Mouse (Mus musculus) Patski (cell line): ENCODE measurements around the gene Klhdc10. TPM values are rescaled to one million over a fixed set of nuclear protein-coding genes. Genes with fewer than 3 reads are reported as not detected.

Experiments
- ATAC-seq: fragments of 100-300 bp; one replicate; pipeline ENCODE4 v1.8.0; 2021
- CTCF ChIA-PET: fragments of 350-600 bp; sonication (Branson Sonifier 250); formaldehyde crosslinking; loops from one replicate; lab custom pipeline; 2022; ENCODE audit warnings: inconsistent platforms; lab: Charles Lee
- POLR2A ChIA-PET: fragments of 350-600 bp; sonication (Branson Sonifier 250); formaldehyde crosslinking; loops from one replicate; lab custom pipeline; 2022; ENCODE audit warnings: antibody characterized with exemption, inconsistent platforms; lab: Charles Lee
- DNase-seq: peaks from one replicate; pipeline ENCODE4 v3.0.0-alpha.2; 2011; ENCODE audit warnings: low read depth, low spot score
- H3K27me3 ChIP-seq: fragments of 371-371 bp; one replicate; pipeline ENCODE4 v1.5.1; 2021
- CTCF ChIP-seq: fragments of 100-300 bp; IDR thresholded peaks from one replicate; pipeline ENCODE4 v1.5.1; 2021
- in situ Hi-C: fragments of 300-500 bp; cut with MboI; formaldehyde crosslinking; loops from 3 replicates; pipeline ENCODE4 v1.11.1; 2018; ENCODE audit warnings: low pct_unique_long_range_greater_than_20kb, mixed read lengths
- polyA plus RNA-seq: library from polyadenylated mRNA; unstranded; gene quantifications from one replicate; pipeline ENCODE4 v1.2.3, GENCODE M21; 2021

Klhdc10 gene
- polyA plus RNA-seq = 78.8 TPM

DNA sequence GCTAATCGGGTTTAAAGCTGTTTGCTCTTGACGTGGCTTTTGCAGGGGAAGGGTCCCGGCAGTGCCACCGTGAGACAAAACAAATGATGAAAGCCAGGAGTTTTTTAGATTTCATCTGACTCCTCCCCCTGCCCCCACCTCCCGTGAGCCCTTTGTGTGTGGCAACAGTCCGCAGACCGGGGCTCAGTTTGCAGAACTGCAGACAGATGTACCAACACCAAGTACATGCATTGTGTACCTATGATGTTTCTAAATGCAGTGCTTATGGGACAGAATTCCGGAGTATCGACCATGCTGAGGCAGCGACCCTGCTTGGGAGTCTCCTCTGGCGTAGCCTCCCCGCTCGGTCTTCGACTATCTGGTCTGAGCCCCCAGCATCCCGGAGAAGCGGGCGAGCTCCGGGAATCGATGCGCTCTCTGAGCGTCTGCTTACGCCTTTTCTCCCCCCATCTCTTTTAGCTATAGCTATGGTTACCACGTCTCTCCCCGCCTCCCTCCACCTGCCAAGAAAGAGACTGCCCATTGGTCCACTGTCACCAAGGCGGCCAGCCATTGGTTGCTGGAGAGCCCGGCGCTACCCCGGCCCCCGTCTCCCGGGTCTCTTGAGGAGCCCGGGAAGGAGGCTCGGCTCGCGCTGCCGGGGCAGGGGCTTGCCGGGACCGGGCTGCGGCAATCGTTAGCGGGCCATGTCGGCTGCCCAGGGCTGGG, at the start of gene Klhdc10:
Gene Klhdc10 (plus strand): TSS at position 561 of the 708 bp plus-strand sequence.
- CTCF ChIA-PET = interaction anchor here (1.4 to 1.5 kb wide), 2 partner anchors 16 to 67 kb away, joined by 3 read pairs; no protein-coding TSS in a partner anchor
- H3K27me3 ChIP-seq = no peaks in the 10 kb centered on the region
- POLR2A ChIA-PET = interaction anchor here (1.7 to 2.0 kb wide), 2 partner anchors 11 to 68 kb away, joined by 7 to 8 read pairs; partner anchors contain the start of gene Zc3hc1
- ATAC-seq = peak; percentile 92
- in situ Hi-C loops = loop anchor here (5.0 to 10.0 kb wide), 3 partner anchors 63 to 633 kb away; no protein-coding TSS in a partner anchor
- TF ChIP-seq CTCF = no peak
- DNase-seq = peak; percentile 95

DNA sequence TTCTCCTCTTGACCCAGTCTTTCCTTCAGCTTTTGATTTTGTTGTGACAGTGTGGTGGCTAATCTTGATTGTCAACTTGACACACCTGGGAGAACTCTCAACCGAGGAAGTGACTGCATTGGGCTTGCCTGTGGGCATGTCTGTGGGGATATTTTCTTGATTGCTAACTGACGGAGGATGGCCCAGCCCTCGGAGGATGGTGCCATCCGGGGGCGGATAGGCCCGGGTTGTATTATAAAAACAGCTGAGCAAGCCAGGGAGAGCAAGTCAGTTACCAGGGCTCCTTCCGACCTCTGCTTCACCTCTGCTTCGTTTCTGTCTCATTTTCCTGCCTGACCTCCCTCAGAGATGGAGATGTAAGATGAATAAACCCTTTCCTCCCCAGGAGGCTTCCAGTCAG, 48.9 kb upstream of the Klhdc10 start:
- ATAC-seq (no peak), DNase-seq (no peak)
- ChIA-PET CTCF (no interaction called here), POLR2A (no interaction called here)
- no peaks in the 10 kb centered on the region for H3K27me3 ChIP-seq
- no peak for TF ChIP-seq CTCF
- in situ Hi-C loops = loop anchor here (25.0 kb wide), 2 partner anchors 265 to 515 kb away; no protein-coding TSS in a partner anchor

DNA sequence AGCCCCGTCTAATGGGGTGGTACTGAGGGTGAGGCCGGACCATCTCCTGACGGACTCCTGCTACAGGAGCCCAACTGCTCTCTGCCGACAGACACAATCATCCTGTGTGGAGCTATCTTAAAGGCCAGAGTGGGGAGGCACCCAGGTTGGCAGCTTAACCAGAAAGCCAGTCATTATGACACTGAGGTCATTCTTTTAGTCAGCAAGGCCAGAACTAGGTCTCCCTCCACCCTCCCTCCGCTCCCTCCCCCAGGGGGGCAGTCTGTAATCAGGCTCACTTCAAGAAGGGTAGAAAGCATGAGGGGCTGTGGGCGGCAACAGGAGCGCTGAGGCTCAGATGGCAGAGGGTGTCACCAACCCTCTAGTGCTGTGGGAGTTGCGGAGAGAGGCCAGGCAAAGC, 48.0 kb upstream of the Klhdc10 start:
- ATAC-seq = no peak
- no peak for TF ChIP-seq CTCF
- H3K27me3 ChIP-seq = no peaks in the 10 kb centered on the region
- ChIA-PET POLR2A (interaction anchor here (0.6 kb wide), 1 partner anchor 28 kb away, joined by 10 read pairs; no protein-coding TSS in a partner anchor), CTCF (interaction anchor here (1.1 kb wide), 1 partner anchor 51 kb away, joined by 3 read pairs; no protein-coding TSS in a partner anchor)
- in situ Hi-C loops = loop anchor here (25.0 kb wide), 2 partner anchors 266 to 516 kb away; no protein-coding TSS in a partner anchor
- DNase-seq = no peak

DNA sequence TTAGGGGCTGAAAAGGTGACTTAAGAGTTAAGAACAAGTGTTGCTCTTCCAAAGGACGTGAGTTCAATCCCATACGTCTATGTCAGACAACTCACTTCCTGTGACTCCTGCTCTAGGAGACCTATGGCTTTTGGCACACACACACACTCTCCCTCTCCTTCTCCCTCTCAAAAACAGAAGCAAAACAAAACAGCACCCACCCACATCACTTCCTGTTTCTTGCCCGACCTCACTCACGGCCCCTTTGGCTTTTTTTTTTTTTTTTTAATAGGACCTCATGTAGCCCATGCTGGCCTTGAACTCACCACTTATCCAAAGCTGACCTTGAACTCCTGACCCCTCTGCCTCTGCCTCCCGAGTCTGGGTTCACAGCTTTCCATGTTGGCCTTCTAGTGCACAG, 46.9 kb upstream of the Klhdc10 start:
- in situ Hi-C loops = loop anchor here (25.0 kb wide), 2 partner anchors 267 to 517 kb away; no protein-coding TSS in a partner anchor
- TF ChIP-seq CTCF = no peak
- DNase-seq = no peak
- H3K27me3 ChIP-seq = no peaks in the 10 kb centered on the region
- POLR2A ChIA-PET = interaction anchor here (1.0 to 1.6 kb wide), 3 partner anchors 9 to 55 kb away, joined by 4 to 8 read pairs (median 6); no protein-coding TSS in a partner anchor
- no peak for ATAC-seq
- CTCF ChIA-PET = interaction anchor here (1.1 to 1.3 kb wide), 3 partner anchors 22 to 108 kb away, joined by 3 read pairs; no protein-coding TSS in a partner anchor

DNA sequence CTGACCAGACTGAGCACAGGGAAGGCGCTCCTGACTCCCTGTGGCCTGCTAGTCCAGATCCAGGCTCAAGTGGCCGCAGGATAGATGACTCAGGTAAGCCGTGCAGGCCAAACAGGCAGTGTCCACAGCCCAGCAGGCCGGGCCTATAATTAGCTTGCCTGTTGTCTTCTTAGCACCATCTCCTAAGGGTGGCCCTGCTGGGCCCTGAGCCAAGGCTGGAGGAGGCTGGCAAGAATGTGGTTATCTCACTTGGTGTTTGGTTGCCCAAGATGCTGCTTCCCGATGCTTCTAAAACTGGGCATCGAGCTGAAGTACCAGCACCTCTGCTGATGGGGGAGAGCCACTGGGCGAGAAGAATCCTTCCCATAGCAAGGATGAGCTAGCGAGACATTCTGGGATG, 46.0 kb upstream of the Klhdc10 start:
- DNase-seq (peak; percentile 84), ATAC-seq (peak; percentile 65)
- ChIA-PET POLR2A (interaction anchor here (1.0 to 1.6 kb wide), 3 partner anchors 8 to 56 kb away, joined by 4 to 8 read pairs (median 6); no protein-coding TSS in a partner anchor), CTCF (interaction anchor here (0.8 to 1.3 kb wide), 4 partner anchors 10 to 109 kb away, joined by 3 read pairs; no protein-coding TSS in a partner anchor)
- in situ Hi-C loops = loop anchor here (25.0 kb wide), 2 partner anchors 268 to 518 kb away; no protein-coding TSS in a partner anchor
- H3K27me3 ChIP-seq = no peaks in the 10 kb centered on the region
- no peak for TF ChIP-seq CTCF

DNA sequence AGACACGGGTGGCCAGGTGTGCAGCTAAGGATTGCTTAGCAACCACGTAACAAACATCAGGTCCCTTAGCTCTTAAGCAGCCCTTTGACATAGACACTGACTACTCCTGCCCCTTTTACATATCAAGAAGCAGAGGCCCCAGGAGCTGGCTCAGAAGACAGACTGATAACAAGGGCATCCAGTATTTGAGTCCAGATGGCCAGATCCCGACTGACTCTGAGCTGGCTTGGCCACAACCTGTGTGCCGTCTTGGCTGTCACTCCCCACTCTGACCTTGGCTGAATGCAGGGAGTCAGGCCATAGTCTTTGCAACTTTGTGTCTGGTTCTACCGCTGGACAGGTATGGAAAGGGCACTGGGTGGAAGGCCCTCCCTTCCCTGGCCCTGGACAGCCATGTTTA, 45.5 kb upstream of the Klhdc10 start:
- no peak for DNase-seq
- CTCF ChIA-PET = interaction anchor here (0.8 to 1.3 kb wide), 3 partner anchors 10 to 110 kb away, joined by 3 read pairs; no protein-coding TSS in a partner anchor
- no peaks in the 10 kb centered on the region for H3K27me3 ChIP-seq
- POLR2A ChIA-PET = interaction anchor here (1.4 to 1.6 kb wide), 2 partner anchors 53 to 56 kb away, joined by 6 to 8 read pairs; no protein-coding TSS in a partner anchor
- no peak for TF ChIP-seq CTCF
- in situ Hi-C loops = loop anchor here (25.0 kb wide), 2 partner anchors 269 to 519 kb away; no protein-coding TSS in a partner anchor
- ATAC-seq = no peak

DNA sequence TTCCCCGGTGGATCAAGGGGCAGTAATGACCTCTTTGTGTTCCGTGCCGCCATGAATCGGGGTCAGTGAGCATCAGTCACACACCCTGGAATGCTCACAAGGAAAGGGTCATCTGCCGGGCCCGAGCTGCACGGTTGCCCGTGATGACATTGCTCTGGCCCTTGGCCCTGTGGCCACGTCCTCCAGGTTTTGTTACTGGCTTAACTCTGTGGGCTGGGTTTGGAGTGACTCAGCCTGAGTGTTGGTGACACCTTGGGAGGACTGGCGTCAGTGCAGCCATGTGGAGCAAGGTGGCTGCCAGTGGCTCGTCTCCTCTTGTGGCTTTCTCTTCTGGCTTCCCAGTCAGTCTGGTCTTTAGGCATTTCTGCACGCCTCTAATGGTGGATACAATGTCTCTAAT, 45.0 kb upstream of the Klhdc10 start:
- ATAC-seq = no peak
- H3K27me3 ChIP-seq = no peaks in the 10 kb centered on the region
- TF ChIP-seq CTCF = no peak
- POLR2A ChIA-PET = interaction anchor here (0.6 kb wide), 1 partner anchor 700 kb away, joined by 5 read pairs; no protein-coding TSS in a partner anchor
- in situ Hi-C loops = loop anchor here (25.0 kb wide), 2 partner anchors 269 to 519 kb away; no protein-coding TSS in a partner anchor
- no peak for DNase-seq
- CTCF ChIA-PET = interaction anchor here (1.2 kb wide), 1 partner anchor 69 kb away, joined by 3 read pairs; no protein-coding TSS in a partner anchor

DNA sequence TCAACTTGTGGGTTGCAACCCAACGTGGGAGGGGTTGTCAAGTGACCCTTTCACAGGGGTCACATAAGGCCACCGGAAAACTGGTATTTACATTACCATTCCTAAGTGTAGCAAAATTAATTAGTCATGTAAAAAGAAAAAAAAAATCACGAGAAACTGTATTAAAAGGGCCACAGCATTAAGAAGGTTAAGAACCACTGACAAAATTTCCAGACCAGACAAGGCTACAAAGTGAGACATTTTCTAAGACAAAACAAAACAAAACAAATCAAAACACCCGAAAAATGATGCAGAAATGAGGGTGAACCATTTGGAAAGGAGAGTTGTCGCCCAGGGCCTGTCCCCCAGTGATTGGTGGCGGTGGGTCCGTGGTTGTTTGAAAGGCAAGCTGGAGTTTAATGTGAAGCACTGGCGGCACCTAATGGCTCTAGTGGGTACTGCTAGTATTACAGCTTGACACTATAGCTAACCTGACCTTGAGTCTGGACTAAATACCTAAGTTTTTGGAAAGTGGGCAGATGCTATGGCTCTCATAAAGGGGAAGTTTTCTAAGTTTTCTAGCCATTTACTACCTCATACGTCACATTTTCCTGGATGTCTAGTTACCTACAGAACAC, 44.0 kb upstream of the Klhdc10 start:
- TF ChIP-seq CTCF = no peak
- H3K27me3 ChIP-seq = no peaks in the 10 kb centered on the region
- ChIA-PET POLR2A (no interaction called here), CTCF (interaction anchor here (0.7 to 1.2 kb wide), 3 partner anchors 105 to 268 kb away, joined by 3 read pairs; no protein-coding TSS in a partner anchor)
- in situ Hi-C loops = loop anchor here (25.0 kb wide), 2 partner anchors 270 to 520 kb away; no protein-coding TSS in a partner anchor
- ATAC-seq = no peak
- DNase-seq = no peak

DNA sequence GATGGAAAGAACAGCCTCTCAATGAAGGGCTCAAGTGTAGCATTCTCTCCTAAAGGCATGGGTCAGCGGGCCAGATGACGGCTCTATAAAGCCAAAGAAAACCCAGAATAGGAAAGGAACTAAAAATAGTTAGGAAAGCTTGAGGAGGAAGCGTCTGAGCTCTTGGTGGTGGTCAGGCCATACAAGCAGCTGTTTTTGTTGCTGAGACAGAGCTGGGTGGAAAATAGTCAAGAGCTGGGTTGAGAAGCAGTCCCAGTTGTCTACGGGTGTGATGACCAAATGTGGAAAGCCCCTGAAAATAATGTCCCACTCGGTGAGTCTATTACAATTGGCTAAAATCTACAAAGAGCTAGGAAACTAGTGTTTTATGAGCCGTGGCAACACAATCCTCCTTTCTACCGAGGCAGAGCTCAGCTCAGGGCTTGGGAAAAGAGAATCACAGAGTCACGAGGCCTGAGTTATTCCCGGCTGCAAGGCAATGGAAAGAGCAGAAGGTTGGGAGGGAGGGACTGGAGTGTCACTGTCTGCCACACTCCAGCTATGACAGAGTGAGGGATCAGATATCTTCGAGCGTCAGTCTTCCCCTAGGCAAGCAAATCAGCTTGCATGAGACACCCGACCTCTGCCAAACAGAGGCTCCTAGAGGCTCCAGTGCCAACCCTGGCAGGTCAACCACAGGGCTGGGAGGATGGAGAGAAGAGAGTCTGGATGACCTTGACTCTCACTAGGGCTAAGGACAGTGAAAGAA, 41.7 kb upstream of the Klhdc10 start:
- in situ Hi-C loops = loop anchor here (25.0 kb wide), 2 partner anchors 273 to 523 kb away; no protein-coding TSS in a partner anchor
- TF ChIP-seq CTCF = no peak
- CTCF ChIA-PET = interaction anchor here (0.9 to 2.0 kb wide), 6 partner anchors 26 to 150 kb away, joined by 3 to 9 read pairs (median 4); no protein-coding TSS in a partner anchor
- no peaks in the 10 kb centered on the region for H3K27me3 ChIP-seq
- DNase-seq = peak; percentile 86
- POLR2A ChIA-PET = interaction anchor here (1.2 kb wide), 1 partner anchor 74 kb away, joined by 4 read pairs; no protein-coding TSS in a partner anchor
- peak; percentile 80 for ATAC-seq
